Mouse (Mus musculus): Measurements from ENCODE around the gene Slk.

DNA sequence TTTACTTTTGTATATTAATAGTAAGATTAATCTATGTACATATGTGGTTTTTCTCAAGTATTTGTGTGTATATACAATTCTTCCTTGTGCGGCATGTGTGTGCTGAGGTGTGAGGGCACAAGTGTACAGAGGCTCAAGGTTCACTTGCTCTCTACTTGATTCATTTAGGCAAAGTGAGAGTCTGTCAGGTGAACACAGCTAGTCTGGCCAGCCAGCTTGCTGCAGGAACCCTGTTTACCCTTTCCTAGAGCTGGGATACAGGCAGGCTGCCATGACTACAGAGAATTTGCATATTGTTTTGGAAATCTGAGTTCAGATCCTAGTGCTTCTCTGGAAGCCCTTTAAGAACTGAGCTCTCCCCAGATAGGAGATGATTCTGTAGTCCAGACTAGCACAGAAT, 7.5 kb downstream of the Slk start:
- TF ChIP-seq CTCF (IDR thresholded peaks at IDR 0.05; ENCODE audit: extremely low read depth, insufficient read depth, insufficient read length, insufficient replicate concordance) (no peak), POLR2A (IDR thresholded peaks at IDR 0.05; ENCODE audit: low read depth, low read length) (no peak)
